Mouse (Mus musculus): ENCODE results near the gene Vgll4.

The Vgll4 gene

DNA sequence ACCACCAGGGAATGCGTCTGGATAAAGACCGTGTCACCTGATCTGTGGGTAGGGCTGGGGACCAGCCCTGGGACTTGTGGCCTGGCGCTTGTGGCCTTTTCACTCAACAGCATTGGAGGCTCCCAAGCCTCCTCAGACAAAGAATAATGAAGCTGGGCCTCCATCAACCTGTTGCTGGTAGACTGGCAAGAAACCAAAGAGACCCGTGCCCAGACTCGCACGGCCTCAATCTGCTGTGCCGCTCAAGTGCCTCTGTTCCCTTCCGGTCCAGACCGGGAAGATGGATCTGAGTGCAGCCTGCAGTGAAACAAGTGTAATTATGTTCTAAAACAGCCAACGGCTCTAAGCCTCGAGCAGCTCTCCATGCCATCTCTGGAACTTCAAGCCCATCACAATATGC lies 52.7 kb downstream of the Vgll4 start:
- no peak for DNase-seq

GRCm38 (mm10) chr6:114916715-114916992 lies 53.1 kb downstream of the Vgll4 start:
- DNase-seq: no peak

DNA sequence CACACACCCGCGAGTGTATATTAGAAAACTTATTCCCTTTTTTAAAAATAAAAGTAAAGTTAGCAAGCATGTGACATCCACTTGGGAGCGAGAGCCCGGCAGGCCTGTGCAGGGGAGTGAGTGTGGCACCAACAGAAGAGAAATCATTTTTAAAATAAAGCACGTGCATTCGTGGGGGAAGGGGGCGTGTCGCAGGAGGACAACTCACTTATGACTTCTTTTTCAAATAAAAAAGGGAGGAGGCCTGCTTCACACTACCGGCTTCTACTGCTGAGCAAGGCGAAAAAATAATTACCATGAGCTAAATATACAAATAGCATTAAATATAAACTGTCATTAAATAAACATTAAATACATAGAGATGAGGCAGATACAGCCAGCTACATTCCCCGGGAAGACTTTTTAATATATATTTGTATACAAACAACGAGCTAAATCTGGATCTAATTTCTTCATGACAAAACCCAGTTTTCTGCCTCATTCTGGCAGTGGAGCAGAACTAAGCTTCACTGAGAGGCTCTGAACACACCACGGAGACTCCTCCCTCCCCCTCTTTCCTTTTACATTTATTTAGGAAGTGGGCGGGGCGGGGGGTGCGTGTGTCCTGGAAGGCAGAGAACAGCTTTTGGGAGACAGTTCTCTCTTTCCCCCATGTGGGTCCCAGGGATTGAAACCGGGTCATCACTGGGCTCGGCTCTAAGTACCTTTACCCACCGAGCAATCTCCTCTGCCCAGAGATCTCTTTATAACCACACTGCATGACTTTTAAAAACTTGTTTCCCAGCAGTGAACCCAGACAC lies 53.7 kb downstream of the Vgll4 start:
- DNase-seq: no peak

GRCm38 (mm10) chr6:114914041-114914716 lies 55.6 kb downstream of the Vgll4 start:
- no peak for DNase-seq

- DNase-seq: no peak
Observed at GRCm38 (mm10) chr6:114913142-114913541, 56.7 kb downstream of the Vgll4 start.

GRCm38 (mm10) chr6:114911540-114911939 lies 58.3 kb downstream of the Vgll4 start:
- no peak for DNase-seq

- DNase-seq: no peak
Observed at GRCm38 (mm10) chr6:114909801-114910200, 60.0 kb downstream of the Vgll4 start.

- no peak for DNase-seq
Observed at GRCm38 (mm10) chr6:114907459-114907858, 62.3 kb downstream of the Vgll4 start.

GRCm38 (mm10) chr6:114906209-114906608 lies 63.6 kb downstream of the Vgll4 start:
- no peak for DNase-seq

DNA sequence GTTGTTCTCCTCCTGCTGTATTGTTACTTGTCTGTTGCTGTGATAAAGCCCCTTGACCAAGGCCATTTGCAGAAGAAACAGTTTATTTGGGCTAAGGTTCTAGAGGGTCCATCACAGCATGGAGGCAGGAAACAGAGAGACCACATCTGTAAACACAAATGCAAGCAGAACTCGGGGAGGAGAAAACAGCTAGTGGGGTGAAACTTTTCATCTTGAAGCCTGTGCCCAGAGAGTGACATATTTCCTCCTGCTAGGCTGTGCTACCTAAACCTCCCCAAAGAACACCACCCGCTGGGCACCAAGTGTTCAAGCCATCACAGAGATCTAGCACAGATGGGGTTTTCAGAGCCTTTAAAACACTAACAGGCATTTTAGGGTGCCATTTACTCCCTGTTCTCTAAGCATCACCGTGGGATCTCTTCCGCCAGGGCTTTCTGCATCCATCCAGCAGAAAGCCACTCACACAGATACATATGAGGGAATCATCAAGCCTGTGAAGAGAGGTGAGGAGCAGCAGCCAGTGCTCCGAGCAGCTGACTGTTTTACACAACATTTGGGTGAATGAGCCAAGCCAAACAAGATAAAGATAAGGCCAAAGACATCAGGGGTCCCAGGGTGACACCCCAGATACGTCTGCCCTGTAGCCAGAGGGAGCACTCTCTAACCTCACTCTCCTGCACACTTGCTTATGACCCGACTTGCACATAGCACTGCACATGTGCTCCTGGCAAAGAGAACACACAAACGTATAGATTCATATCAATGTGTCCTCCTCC lies 64.4 kb downstream of the Vgll4 start:
- no peak for DNase-seq

DNA sequence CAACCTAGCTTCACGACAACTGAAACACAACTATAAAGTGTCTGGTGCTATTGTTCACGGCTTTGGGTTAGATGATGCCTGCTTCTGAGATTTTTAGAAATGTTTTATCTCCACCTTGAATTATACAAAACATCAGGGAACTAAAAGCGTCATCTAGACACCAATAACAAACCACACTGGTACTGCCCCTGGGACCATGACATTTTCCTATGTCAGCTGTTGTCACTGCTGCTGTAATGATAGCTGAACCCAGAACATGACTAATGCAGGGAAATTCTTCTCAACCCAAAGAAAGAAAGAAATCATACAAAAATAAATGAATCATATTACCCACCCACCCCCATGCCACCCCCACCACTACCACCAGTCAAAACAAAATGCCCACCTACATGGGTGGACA lies 65.0 kb downstream of the Vgll4 start:
- no peak for DNase-seq

GRCm38 (mm10) chr6:114904233-114904632 lies 65.6 kb downstream of the Vgll4 start:
- no peak for DNase-seq

DNA sequence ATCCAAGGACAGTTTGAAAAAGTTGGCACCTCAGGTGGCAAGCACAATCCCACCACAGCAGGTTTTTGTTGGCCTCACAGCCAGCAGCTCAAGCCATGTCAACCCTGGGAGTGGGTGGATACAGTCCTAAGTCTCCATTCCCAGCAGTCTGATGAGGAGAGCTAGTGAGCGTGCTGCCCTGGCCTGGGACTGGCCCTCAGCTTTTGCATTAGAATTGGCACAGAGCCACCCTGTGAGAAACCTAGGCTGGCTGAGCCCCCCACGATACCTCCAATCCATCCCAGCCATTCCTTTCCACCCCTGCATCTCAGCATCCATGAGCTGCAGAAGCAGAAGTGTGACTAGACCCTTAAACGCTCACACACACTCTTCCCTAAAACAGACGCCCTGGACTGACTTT lies 67.9 kb downstream of the Vgll4 start:
- no peak for DNase-seq

GRCm38 (mm10) chr6:114901321-114901824 lies 68.4 kb downstream of the Vgll4 start:
- no peak for DNase-seq

GRCm38 (mm10) chr6:114900194-114900593 lies 69.6 kb downstream of the Vgll4 start:
- DNase-seq: no peak

GRCm38 (mm10) chr6:114899652-114900051 lies 70.1 kb downstream of the Vgll4 start:
- no peak for DNase-seq

DNA sequence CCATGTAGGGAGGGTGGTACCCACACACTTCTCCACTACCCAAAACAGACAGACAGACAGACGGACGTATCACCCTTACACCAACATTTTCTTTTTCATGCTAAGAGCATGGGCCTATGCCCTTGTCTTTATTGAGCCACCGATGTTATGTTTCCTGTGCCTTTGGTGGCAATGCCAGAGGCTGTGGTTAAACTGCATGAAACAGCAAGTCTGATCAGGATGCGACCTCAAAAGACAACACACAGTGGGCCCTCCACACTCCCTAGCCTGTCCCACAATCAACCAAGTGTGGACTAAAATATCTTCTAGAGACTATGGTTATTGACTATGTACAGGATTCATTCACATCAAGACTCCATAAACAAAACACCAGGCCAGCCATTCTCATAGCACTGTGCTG lies 70.8 kb downstream of the Vgll4 start:
- DNase-seq: no peak

- no peak for DNase-seq
Observed at GRCm38 (mm10) chr6:114896281-114896680, 73.5 kb downstream of the Vgll4 start.

GRCm38 (mm10) chr6:114895191-114895590 lies 74.6 kb downstream of the Vgll4 start:
- DNase-seq: no peak

DNA sequence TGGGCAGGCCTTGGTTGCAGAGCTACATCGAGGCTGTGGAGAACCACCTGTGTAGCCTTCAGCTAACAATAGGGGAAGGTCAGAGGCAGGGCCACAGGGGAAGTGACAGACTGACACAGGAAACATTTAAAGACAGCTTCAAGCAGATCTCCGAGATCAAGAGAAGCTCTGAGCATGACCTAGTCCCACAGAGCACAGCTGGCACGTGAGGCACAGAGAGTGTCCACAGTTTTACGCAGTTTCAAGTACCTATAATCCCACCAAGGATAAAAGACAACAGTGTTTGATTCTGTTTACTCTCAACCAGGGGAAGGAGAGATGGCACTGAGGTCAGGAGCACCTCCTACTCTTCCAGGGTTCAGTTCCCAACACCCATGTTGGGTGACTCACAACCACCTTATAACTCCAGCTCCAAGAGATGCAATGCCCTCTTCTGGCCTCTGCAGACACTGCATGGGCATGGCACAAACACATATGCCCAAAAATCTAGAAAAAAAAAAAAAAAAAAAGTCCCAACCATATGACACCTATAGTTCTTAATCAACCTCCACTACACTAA lies 75.2 kb downstream of the Vgll4 start:
- peak; percentile 62 for DNase-seq

- DNase-seq: peak; percentile 76
Observed at GRCm38 (mm10) chr6:114893427-114894209, 76.2 kb downstream of the Vgll4 start.

DNA sequence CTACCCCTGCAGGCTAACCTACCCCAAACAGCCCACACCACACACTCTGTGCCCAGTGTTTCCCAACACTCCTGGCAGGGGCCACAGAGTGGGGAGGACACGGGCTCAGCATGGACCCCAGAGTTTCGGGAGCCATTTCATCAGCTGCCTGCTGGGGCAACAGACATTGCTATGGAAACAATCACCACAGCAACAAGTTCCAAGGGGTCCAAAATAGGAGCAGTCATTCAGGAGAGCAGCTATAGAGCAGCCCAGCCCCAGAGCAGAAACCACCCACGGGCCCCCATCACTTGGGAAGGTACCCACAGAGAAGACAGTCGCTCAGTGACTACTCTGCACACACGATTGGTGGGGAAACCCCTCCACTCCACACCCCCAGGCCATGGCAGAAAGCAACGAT lies 77.4 kb downstream of the Vgll4 start:
- no peak for DNase-seq

DNA sequence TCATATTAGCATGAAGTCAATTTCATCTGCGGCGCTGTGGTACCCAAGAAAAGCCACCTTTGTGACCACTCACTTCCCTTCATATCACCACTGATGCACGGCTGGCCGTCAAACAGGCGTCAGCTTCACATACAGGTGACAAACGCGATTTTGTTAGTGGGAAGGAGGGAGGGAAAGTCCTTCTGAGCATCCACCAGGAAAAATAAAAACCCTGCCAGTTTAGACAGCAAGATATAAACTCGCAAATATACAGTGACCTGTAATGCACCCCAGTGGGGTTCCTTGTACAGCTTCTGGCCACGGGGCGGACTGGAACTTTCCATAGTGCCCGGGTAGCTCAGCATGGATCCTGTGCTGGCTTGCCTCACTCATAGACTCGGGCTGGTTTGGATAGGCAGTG lies 78.0 kb downstream of the Vgll4 start:
- DNase-seq: no peak
